Mouse (Mus musculus) gonadal fat pad, adult 2 months (tissue): Measurements from ENCODE around the gene Gm21761. TPM values are rescaled to one million over a fixed set of nuclear protein-coding genes. Genes with fewer than 3 reads are reported as not detected.

Source experiments
- polyA plus RNA-seq: library from polyadenylated mRNA; depleted of rRNA; stranded (reverse); fragments of >200 nt; gene quantifications from 2 replicates; pipeline ENCODE4 v1.2.3, GENCODE M21; 2012; rRNA removed

The Gm21761 gene
- polyA plus RNA-seq, 1 experiment, result not detected

Other genes starting within 250 kb of the Gm21761 start
- 61.0 and 76.6 TPM in 2 replicates for gene Hmgcs1, start 238.9 kb downstream of the Gm21761 start, polyA plus RNA-seq
- gene Nim1k, start 173.4 kb downstream of the Gm21761 start, polyA plus RNA-seq, result 0.51 and 0.57 TPM in 2 replicates
- gene Zfp131, start 138.4 kb downstream of the Gm21761 start, polyA plus RNA-seq, result 7.6 and 8.8 TPM in 2 replicates
- not detected in 2 replicates for gene AF067063, start 99.1 kb downstream of the Gm21761 start, polyA plus RNA-seq
- gene D13Ertd608e, start 93.3 kb downstream of the Gm21761 start, polyA plus RNA-seq, result not detected in 2 replicates
- gene Tcstv1, start 34.5 kb downstream of the Gm21761 start, polyA plus RNA-seq, result not detected in 2 replicates
- not detected in 2 replicates for gene B020031M17Rik, start 21.5 kb upstream of the Gm21761 start, polyA plus RNA-seq
- not detected in 2 replicates for gene Gm36079, start 97.7 kb upstream of the Gm21761 start, polyA plus RNA-seq
- 2.3 and 2.4 TPM in 2 replicates for gene Gm21188, start 122.9 kb upstream of the Gm21761 start, polyA plus RNA-seq
- not detected in 2 replicates for gene Gm20767, start 211.0 kb upstream of the Gm21761 start, polyA plus RNA-seq
- not detected in 2 replicates for gene Gm21818, start 243.2 kb upstream of the Gm21761 start, polyA plus RNA-seq